11 mouse cellular contexts compared by ENCODE assay signal in genomic region chr5:51853456-51854124, GRCm38 (mm10).
DNase-seq lines count a peak whose midpoint lies in the region; ATAC-seq lines count a peak whose summit lies in the region.
"Had no signal": no experiment of that assay in that cellular context is flagged by ENCODE, and none has a peak within 500 bp of the region (broad histone marks: within the 10 kb centered on the region; RNA-seq: fewer than 3 reads in every experiment).

No protein-coding gene starts in this region.

- H3K9me3 ChIP-seq in heart, embryonic 10.5 days: no peaks in the 10 kb centered on the region
- H3K9me3 ChIP-seq in megakaryocyte, embryonic 14.5 days: no peaks in the 10 kb centered on the region; the same call in 1 of the 2 replicates
- no peaks in the 10 kb centered on the region for H3K9me3 ChIP-seq in limb, embryonic 15.5 days

- H3K4me1 ChIP-seq in heart, embryonic 10.5 days: no peaks in the 10 kb centered on the region
- H3K4me1 ChIP-seq in megakaryocyte, embryonic 14.5 days: no peaks in the 10 kb centered on the region
- no peaks in the 10 kb centered on the region for H3K4me1 ChIP-seq in limb, embryonic 15.5 days

- H3K9ac ChIP-seq in limb, embryonic 15.5 days: no peak overlapping the region

- peak; percentile 51 for DNase-seq in heart, embryonic 10.5 days (ENCODE audit: low spot score)
- no peak for DNase-seq in heart, postnatal 14 days
- DNase-seq in thymus, postnatal 25 days: peak; percentile 7
- no peak for DNase-seq in layer of hippocampus, postnatal 14 days (ENCODE audit: low spot score in 2 of 2)
- DNase-seq in cerebellum, adult 9-10 months: no peak
- DNase-seq: cerebellum, adult 8-10 months; kidney, postnatal 10 days; lung, adult 2 months had no signal

- no peak overlapping the region for H3K4me2 ChIP-seq in limb, embryonic 15.5 days

- intact Hi-C loops in heart, postnatal 14 days (cut with DNase I): no loop called here

- H3K36me3 ChIP-seq in heart, embryonic 10.5 days: no peaks in the 10 kb centered on the region
- no peaks in the 10 kb centered on the region for H3K36me3 ChIP-seq in megakaryocyte, embryonic 14.5 days (replicated peaks; ENCODE audit: low read length)
- no peaks in the 10 kb centered on the region for H3K36me3 ChIP-seq in limb, embryonic 15.5 days

- no peak overlapping the region for H3K27ac ChIP-seq in heart, embryonic 10.5 days
- no peak overlapping the region for H3K27ac ChIP-seq in limb, embryonic 15.5 days

- no peaks in the 10 kb centered on the region for H3K27me3 ChIP-seq in heart, embryonic 10.5 days (ENCODE audit: insufficient read depth, poor library complexity, severe bottlenecking)
- H3K27me3 ChIP-seq in megakaryocyte, embryonic 14.5 days (replicated peaks): no peaks in the 10 kb centered on the region
- H3K27me3 ChIP-seq in limb, embryonic 15.5 days: no peaks in the 10 kb centered on the region

- ATAC-seq in megakaryocyte, adult 5-6 weeks (ENCODE audit: poor library complexity, severe bottlenecking): no peak
- ATAC-seq in limb, embryonic 15.5 days (ENCODE audit: insufficient number of reproducible peaks, low FRiP score, low TSS enrichment, low read depth): no peak

- H3K4me3 ChIP-seq in heart, embryonic 10.5 days: no peak overlapping the region
- H3K4me3 ChIP-seq in megakaryocyte, embryonic 14.5 days (replicated peaks): peak overlapping the region; percentile 85
- H3K4me3 ChIP-seq in limb, embryonic 15.5 days: peak overlapping the region; percentile 22; the same call in 1 of the 2 replicates

- 59% methylated on average over 9 of the region's 9 CpGs for WGBS in heart, embryonic 10.5 days
- 28% methylated on average over 9 of the region's 9 CpGs for WGBS in limb, embryonic 15.5 days

Comparison
In these comparisons a context has a peak if more than half of its experiments do, and no peak if none do; other contexts are left out.
1. DNase-seq: peak in heart, embryonic 10.5 days (single experiment) and thymus, postnatal 25 days (single experiment); none in heart, postnatal 14 days (0 of 2), layer of hippocampus, postnatal 14 days (0 of 2) and cerebellum, adult 9-10 months (single experiment).